Mouse (Mus musculus) G1E (cell line): ENCODE data around the gene Plcxd1.

Experiments
- CTCF ChIP-seq: IDR thresholded peaks from 2 replicates; pipeline ENCODE4 v1.5.1; 2012; ENCODE audit warnings: low read depth, low read length, inconsistent platforms, mixed read lengths
- GATA1 ChIP-seq: IDR thresholded peaks from 2 replicates; pipeline ENCODE4 v1.6.1; 2012; ENCODE audit warnings: borderline replicate concordance, low read length, inconsistent platforms, mixed read lengths
- GATA2 ChIP-seq: IDR thresholded peaks from 2 replicates; pipeline ENCODE4 v1.6.1; 2012; ENCODE audit warnings: low read depth, low read length, inconsistent platforms, borderline replicate concordance
- POLR2AphosphoS5 ChIP-seq: IDR thresholded peaks from 2 replicates; pipeline ENCODE4 v1.6.1; 2012; ENCODE audit warnings: low read depth, low read length, inconsistent platforms; ENCODE audit not compliant: insufficient replicate concordance
- TAL1 ChIP-seq: conservative IDR thresholded peaks from 2 replicates; pipeline ENCODE4 v1.6.1; 2012; ENCODE audit warnings: low read depth, low read length, inconsistent platforms, mixed read lengths

- no peak for TF ChIP-seq CTCF
- no peak for TF ChIP-seq TAL1
- TF ChIP-seq GATA2: no peak
- TF ChIP-seq POLR2AphosphoS5: no peak
- TF ChIP-seq GATA1: no peak
These were observed 38.0 kb downstream of the Plcxd1 start for GRCm38 (mm10) chr5:110137816-110138215.
